Mouse (Mus musculus): ENCODE results near the gene Itpr2. TPM values are rescaled to one million over a fixed set of nuclear protein-coding genes. Genes with fewer than 3 reads are reported as not detected.

Gene Itpr2
- polyA plus RNA-seq, 1 experiment from 2014 or later, result 6.0 TPM

DNA sequence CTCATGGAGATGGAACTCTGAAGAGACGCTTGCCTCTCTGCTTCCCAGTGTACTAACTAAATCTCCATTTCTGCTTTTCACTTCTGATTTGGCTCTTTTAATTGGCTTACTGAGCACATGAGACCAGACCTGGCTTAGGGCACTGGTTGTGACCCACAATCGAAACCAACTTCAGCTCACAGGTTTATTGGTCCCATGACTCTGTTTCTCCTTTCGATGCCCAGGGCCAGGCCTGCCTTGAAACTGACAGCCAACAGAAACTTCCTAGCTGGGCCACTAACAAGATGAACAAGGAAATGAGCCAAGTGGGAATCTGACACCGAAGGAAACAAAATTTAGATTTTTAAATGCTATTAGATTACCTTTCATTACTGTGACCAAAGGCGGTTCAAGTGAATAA is 105.8 kb downstream of the Itpr2 start:
- Histone ChIP-seq H3K36me3 (ENCODE audit: control insufficient read depth, insufficient read depth, low read length) (no peaks in the 10 kb centered on the region), H3K9ac (replicated peaks; ENCODE audit: low read length) (no peak overlapping the region), H3K27ac (replicated peaks; ENCODE audit: low read depth, low read length) (no peak overlapping the region), H3K4me1 (ENCODE audit: control insufficient read depth, insufficient read depth, low read length) (no peaks in the 10 kb centered on the region), H3K4me2 (ENCODE audit: low read length) (no peak overlapping the region), H3K4me3 (replicated peaks; ENCODE audit: low read depth, low read length) (no peak overlapping the region), H3K27me3 (ENCODE audit: control insufficient read depth, insufficient read depth, low read length) (no peaks in the 10 kb centered on the region), H3K9me3 (ENCODE audit: control insufficient read depth, low read length) (no peaks in the 10 kb centered on the region)
- ATAC-seq (ENCODE audit: low FRiP score, low TSS enrichment), result no peak
- no peak for DNase-seq
- whole genome bisulfite sequencing, result 77% methylated on average over 5 of the region's 5 CpGs

DNA sequence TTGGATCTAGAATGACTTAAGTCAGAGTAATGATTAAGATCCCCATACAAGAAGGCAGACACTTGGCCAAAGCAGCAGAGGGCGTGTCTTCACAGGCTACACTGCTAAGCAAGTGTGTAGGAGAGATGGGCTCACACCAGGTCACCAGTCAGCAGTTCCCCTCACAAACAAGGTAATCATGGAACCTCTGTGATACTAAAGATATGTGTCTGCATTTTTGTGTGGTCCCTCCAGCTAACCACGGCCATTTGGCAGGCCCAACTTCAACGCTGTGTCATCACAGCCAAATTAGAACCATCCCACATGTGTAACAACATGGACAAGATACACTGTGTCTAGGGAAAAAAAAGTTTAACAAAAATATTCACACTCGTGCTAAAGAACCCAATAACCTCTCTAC is 106.4 kb downstream of the Itpr2 start:
- no peak overlapping the region for H3K27ac ChIP-seq (replicated peaks; ENCODE audit: low read depth, low read length)
- 85% methylated on average over 4 of the region's 4 CpGs for WGBS
- H3K4me1 ChIP-seq (ENCODE audit: control insufficient read depth, insufficient read depth, low read length), result no peaks in the 10 kb centered on the region
- no peaks in the 10 kb centered on the region for H3K36me3 ChIP-seq (ENCODE audit: control insufficient read depth, insufficient read depth, low read length)
- DNase-seq, result no peak
- H3K27me3 ChIP-seq (ENCODE audit: control insufficient read depth, insufficient read depth, low read length), result no peaks in the 10 kb centered on the region
- H3K4me3 ChIP-seq (replicated peaks; ENCODE audit: low read depth, low read length), result no peak overlapping the region
- no peak for ATAC-seq (ENCODE audit: low FRiP score, low TSS enrichment)
- no peak overlapping the region for H3K4me2 ChIP-seq (ENCODE audit: low read length)
- no peak overlapping the region for H3K9ac ChIP-seq (replicated peaks; ENCODE audit: low read length)
- no peaks in the 10 kb centered on the region for H3K9me3 ChIP-seq (ENCODE audit: control insufficient read depth, low read length)

DNA sequence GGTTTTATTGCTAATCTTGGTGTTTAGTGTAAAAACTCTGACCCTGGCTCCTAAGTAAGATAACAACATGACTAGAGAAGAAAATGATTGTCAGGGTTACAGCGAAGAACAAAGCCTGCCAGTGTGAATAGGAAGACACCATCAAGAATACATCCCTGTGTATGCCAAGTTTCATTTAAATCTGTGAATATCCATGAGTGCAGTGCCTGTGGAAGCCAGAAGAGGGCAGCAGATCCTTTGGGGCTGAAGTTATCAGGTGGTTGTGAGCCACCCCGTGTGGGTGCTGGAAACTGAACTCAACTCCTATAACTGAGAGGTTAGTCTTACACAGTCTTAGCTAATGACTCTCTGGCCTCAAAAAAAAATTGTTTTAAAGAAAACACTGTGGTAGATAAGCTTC is 109.8 kb downstream of the Itpr2 start:
- 79% methylated on average over 2 of the region's 2 CpGs for WGBS
- ATAC-seq (ENCODE audit: low FRiP score, low TSS enrichment) (no peak), DNase-seq (no peak)
- Histone ChIP-seq H3K9me3 (ENCODE audit: control insufficient read depth, low read length) (no peaks in the 10 kb centered on the region), H3K4me3 (replicated peaks; ENCODE audit: low read depth, low read length) (no peak overlapping the region), H3K4me1 (ENCODE audit: control insufficient read depth, insufficient read depth, low read length) (0 out of 2 replicates have a peak, but pooled peaks cover 9% of the 10 kb centered on the region), H3K27me3 (ENCODE audit: control insufficient read depth, insufficient read depth, low read length) (no peaks in the 10 kb centered on the region), H3K27ac (replicated peaks; ENCODE audit: low read depth, low read length) (no peak overlapping the region), H3K4me2 (ENCODE audit: low read length) (no peak overlapping the region), H3K9ac (replicated peaks; ENCODE audit: low read length) (no peak overlapping the region), H3K36me3 (ENCODE audit: control insufficient read depth, insufficient read depth, low read length) (no peaks in the 10 kb centered on the region)

DNA sequence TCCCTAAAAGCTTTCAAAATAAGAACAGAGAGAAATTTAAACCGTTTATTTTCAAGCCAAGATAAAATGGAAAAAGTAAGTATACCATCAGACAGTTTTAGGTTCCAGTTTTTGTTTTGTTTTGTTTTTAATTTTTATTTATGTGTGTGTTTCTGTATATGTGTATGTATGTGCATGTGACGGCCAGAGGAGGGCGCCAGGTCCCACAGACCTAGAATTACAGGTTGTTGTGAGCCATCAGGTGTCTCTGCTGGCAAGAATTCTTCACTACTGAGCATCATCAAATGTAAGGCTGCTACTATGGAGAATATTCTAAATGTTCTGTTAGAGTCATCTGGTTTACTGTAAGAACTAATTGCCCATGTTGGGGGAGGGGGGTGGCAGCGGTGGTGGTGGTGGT is 111.9 kb downstream of the Itpr2 start:
- DNase-seq (no peak), ATAC-seq (ENCODE audit: low FRiP score, low TSS enrichment) (no peak)
- no peak overlapping the region for H3K27ac ChIP-seq (replicated peaks; ENCODE audit: low read depth, low read length)
- H3K4me1 ChIP-seq (ENCODE audit: control insufficient read depth, insufficient read depth, low read length), result 0 out of 2 replicates have a peak, but pooled peaks cover 12% of the 10 kb centered on the region
- no peak overlapping the region for H3K4me2 ChIP-seq (ENCODE audit: low read length)
- no peak overlapping the region for H3K9ac ChIP-seq (replicated peaks; ENCODE audit: low read length)
- no peak overlapping the region for H3K4me3 ChIP-seq (replicated peaks; ENCODE audit: low read depth, low read length)
- no peaks in the 10 kb centered on the region for H3K9me3 ChIP-seq (ENCODE audit: control insufficient read depth, low read length)
- no peaks in the 10 kb centered on the region for H3K27me3 ChIP-seq (ENCODE audit: control insufficient read depth, insufficient read depth, low read length)
- H3K36me3 ChIP-seq (ENCODE audit: control insufficient read depth, insufficient read depth, low read length), result no peaks in the 10 kb centered on the region
- 92% methylated on average over 4 of the region's 4 CpGs for WGBS

DNA sequence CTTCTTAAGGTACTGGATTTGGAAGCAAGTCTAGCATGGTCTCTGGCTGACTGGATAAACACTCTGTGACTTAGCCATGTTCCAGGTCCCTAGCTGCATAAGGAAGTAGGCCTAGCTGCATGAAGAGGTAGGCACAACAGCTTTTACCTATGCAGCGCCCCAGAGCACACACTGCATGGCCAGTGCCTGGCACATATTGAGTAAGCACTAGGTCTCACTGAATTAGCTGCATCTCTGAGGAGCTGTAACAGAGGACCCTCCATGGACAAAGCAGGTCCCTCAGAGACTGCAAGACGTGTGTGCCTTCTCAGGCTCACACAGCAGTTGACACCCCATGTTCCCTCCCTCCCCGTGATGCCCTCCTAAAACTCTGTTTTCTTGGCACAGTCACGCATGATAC is 114.0 kb downstream of the Itpr2 start:
- Histone ChIP-seq H3K27ac (replicated peaks; ENCODE audit: low read depth, low read length) (no peak overlapping the region; the same call in 1 of the 2 replicates), H3K9ac (replicated peaks; ENCODE audit: low read length) (no peak overlapping the region), H3K27me3 (ENCODE audit: control insufficient read depth, insufficient read depth, low read length) (no peaks in the 10 kb centered on the region), H3K36me3 (ENCODE audit: control insufficient read depth, insufficient read depth, low read length) (no peaks in the 10 kb centered on the region), H3K4me3 (replicated peaks; ENCODE audit: low read depth, low read length) (no peak overlapping the region), H3K9me3 (ENCODE audit: control insufficient read depth, low read length) (no peaks in the 10 kb centered on the region), H3K4me2 (ENCODE audit: low read length) (no peak overlapping the region), H3K4me1 (ENCODE audit: control insufficient read depth, insufficient read depth, low read length) (0 out of 2 replicates have a peak, but pooled peaks cover 12% of the 10 kb centered on the region)
- 81% methylated on average over 4 of the region's 4 CpGs for WGBS
- DNase-seq (no peak), ATAC-seq (ENCODE audit: low FRiP score, low TSS enrichment) (no peak)

DNA sequence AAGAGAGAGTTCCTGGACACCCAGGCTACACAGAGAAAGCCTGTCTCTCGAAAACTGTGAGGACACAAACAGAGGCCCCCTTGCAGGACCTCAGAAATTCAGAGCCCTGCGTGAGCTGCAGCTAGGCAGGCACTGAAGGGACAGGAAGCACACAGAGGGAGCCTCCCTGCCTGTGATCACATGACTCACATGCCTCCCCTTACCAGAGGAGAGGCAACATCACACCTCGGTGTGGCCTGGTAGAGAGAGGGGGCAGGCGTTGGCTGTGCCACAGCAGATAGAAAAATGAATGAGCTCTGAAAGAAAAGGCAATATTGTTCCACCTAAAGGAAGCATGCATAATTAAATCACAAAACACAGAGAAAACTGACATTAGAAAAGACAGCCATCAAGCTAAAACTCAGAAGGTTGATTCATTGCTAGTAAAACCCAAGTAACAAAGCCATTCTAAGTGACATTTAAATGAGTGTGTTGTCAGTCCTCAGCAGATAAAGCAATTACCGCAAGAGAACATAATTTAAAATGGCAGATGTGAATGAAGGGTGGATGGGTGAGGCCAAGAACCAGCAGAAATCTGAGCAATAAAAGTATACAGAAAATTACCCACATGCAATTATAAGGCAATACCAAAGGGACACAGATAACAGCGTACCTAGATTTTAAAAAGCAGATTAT is 114.8 kb downstream of the Itpr2 start:
- 19% methylated on average over 6 of the region's 6 CpGs for WGBS
- Histone ChIP-seq H3K27me3 (ENCODE audit: control insufficient read depth, insufficient read depth, low read length) (no peaks in the 10 kb centered on the region), H3K4me1 (ENCODE audit: control insufficient read depth, insufficient read depth, low read length) (0 out of 2 replicates have a peak, but pooled peaks cover 12% of the 10 kb centered on the region), H3K9me3 (ENCODE audit: control insufficient read depth, low read length) (no peaks in the 10 kb centered on the region), H3K4me2 (ENCODE audit: low read length) (no peak overlapping the region), H3K36me3 (ENCODE audit: control insufficient read depth, insufficient read depth, low read length) (no peaks in the 10 kb centered on the region), H3K4me3 (replicated peaks; ENCODE audit: low read depth, low read length) (no peak overlapping the region), H3K27ac (replicated peaks; ENCODE audit: low read depth, low read length) (no peak overlapping the region), H3K9ac (replicated peaks; ENCODE audit: low read length) (no peak overlapping the region)
- DNase-seq (no peak), ATAC-seq (ENCODE audit: low FRiP score, low TSS enrichment) (no peak)

DNA sequence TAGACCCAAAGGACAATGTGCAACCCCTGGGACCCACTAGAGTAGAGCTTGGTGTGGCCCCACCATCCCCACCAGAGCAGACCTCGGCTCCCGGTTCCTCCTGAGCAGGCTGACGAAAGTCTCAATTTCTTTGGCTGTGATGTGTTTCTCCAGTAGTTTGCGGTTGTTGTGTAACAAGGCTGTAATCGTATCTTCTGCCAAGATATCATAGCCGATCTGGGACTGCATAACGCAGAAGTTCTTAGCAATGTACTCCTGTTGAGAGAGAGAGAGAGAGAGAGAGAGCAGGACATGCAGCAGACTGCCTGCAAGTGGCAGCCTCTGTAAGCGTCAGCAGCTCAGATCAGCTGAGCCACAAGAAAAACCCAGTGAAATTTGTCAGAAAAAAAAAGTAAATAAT is 122.8 kb downstream of the Itpr2 start:
- Histone ChIP-seq H3K4me2 (ENCODE audit: low read length) (no peak overlapping the region), H3K36me3 (ENCODE audit: control insufficient read depth, insufficient read depth, low read length) (no peaks in the 10 kb centered on the region), H3K4me1 (ENCODE audit: control insufficient read depth, insufficient read depth, low read length) (no peaks in the 10 kb centered on the region), H3K9ac (replicated peaks; ENCODE audit: low read length) (no peak overlapping the region), H3K4me3 (replicated peaks; ENCODE audit: low read depth, low read length) (no peak overlapping the region), H3K27ac (replicated peaks; ENCODE audit: low read depth, low read length) (no peak overlapping the region), H3K27me3 (ENCODE audit: control insufficient read depth, insufficient read depth, low read length) (no peaks in the 10 kb centered on the region), H3K9me3 (ENCODE audit: control insufficient read depth, low read length) (no peaks in the 10 kb centered on the region)
- 93% methylated on average over 8 of the region's 8 CpGs for WGBS
- no peak for ATAC-seq (ENCODE audit: low FRiP score, low TSS enrichment)
- DNase-seq, result no peak

DNA sequence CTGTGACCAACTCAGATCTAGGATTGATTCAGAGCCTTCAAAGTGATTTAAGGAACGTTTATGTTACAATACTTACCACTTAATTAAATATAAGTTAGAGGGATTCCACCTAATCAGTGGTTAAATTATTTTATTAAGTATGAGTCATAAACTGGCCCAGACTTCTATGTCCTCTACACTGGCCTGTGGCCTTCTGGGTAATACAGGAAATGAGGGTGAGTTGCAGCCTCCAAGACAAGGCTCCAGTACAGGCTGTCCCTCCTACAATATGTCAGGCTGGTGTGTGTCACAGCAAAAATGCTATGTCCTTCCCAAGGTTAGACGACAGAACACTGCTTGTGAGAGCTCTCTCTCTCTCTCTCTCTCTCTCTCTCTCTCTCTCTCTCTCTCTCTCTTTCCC is 130.5 kb downstream of the Itpr2 start:
- DNase-seq, result no peak
- 74% methylated on average over 2 of the region's 2 CpGs for WGBS
- no peak for ATAC-seq (ENCODE audit: low FRiP score, low TSS enrichment)

DNA sequence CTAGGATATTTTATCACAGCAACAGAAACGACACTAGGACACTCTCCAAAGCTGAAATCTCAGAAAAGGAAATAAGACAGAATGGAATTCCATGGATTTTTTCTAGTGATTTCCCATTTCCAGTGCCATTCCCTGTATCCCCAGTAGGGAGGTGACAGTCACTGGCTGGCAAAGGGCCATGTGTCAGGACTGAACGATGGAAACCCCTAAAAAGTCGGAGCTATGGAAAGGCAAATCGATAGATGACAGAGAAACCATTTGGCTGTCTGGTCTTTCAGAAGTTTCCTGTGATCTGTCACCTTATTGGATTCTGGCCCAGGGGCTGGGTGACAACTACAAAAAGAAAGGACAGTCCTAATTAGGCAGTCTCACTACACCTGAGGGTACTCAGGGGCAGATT is 135.8 kb downstream of the Itpr2 start:
- ATAC-seq (ENCODE audit: low FRiP score, low TSS enrichment), result no peak
- Histone ChIP-seq H3K27ac (replicated peaks; ENCODE audit: low read depth, low read length) (no peak overlapping the region), H3K4me2 (ENCODE audit: low read length) (no peak overlapping the region), H3K4me1 (ENCODE audit: control insufficient read depth, insufficient read depth, low read length) (no peaks in the 10 kb centered on the region), H3K9ac (replicated peaks; ENCODE audit: low read length) (no peak overlapping the region), H3K9me3 (ENCODE audit: control insufficient read depth, low read length) (no peaks in the 10 kb centered on the region), H3K36me3 (ENCODE audit: control insufficient read depth, insufficient read depth, low read length) (no peaks in the 10 kb centered on the region), H3K4me3 (replicated peaks; ENCODE audit: low read depth, low read length) (no peak overlapping the region), H3K27me3 (ENCODE audit: control insufficient read depth, insufficient read depth, low read length) (no peaks in the 10 kb centered on the region)
- 89% methylated on average over 4 of the region's 4 CpGs for WGBS
- DNase-seq, result no peak

More for the DNA sequence above, 130.5 kb downstream of the Itpr2 start:
- Histone ChIP-seq H3K27me3 (ENCODE audit: control insufficient read depth, insufficient read depth, low read length) (no peaks in the 10 kb centered on the region), H3K4me3 (replicated peaks; ENCODE audit: low read depth, low read length) (no peak overlapping the region), H3K27ac (replicated peaks; ENCODE audit: low read depth, low read length) (no peak overlapping the region), H3K9ac (replicated peaks; ENCODE audit: low read length) (no peak overlapping the region), H3K4me1 (ENCODE audit: control insufficient read depth, insufficient read depth, low read length) (no peaks in the 10 kb centered on the region), H3K4me2 (ENCODE audit: low read length) (no peak overlapping the region), H3K36me3 (ENCODE audit: control insufficient read depth, insufficient read depth, low read length) (no peaks in the 10 kb centered on the region), H3K9me3 (ENCODE audit: control insufficient read depth, low read length) (no peaks in the 10 kb centered on the region)
